Mouse (Mus musculus) C2C12 (cell line): ENCODE results near the gene Lifr.

ENCODE experiments used
- CEBPB ChIP-seq: IDR thresholded peaks from one replicate; pipeline ENCODE4 v1.6.1; 2011; ENCODE audit warnings: low read depth, mild to moderate bottlenecking, control low read depth, moderate library complexity
- CTCF ChIP-seq: IDR thresholded peaks from one replicate; pipeline ENCODE4 v1.5.1; 2011; ENCODE audit not compliant: control insufficient read depth, insufficient read depth, insufficient read length
- FOSL1 ChIP-seq: IDR thresholded peaks from one replicate; pipeline ENCODE4 v1.8.0; 2011; ENCODE audit warnings: mild to moderate bottlenecking, low read length; ENCODE audit not compliant: poor library complexity, insufficient read depth, severe bottlenecking
- MYOD1 ChIP-seq: IDR thresholded peaks from one replicate; pipeline ENCODE4 v1.6.1; 2011; ENCODE audit warnings: low read depth; ENCODE audit not compliant: control insufficient read depth, insufficient read length
- MYOG ChIP-seq: IDR thresholded peaks from one replicate; pipeline ENCODE4 v1.6.1; 2011; ENCODE audit not compliant: control insufficient read depth, insufficient read length; ENCODE audit errors: extremely low read depth
- USF1 ChIP-seq: IDR thresholded peaks from one replicate; pipeline ENCODE4 v1.6.1; 2011; ENCODE audit warnings: low read depth, mild to moderate bottlenecking, control low read depth, moderate library complexity

GRCm38 (mm10) chr15:7048916-7049315, 41.5 kb upstream of the Lifr start:
- TF ChIP-seq MYOG (no peak), CTCF (no peak), FOSL1 (no peak), CEBPB (no peak), MYOD1 (no peak), USF1 (no peak)
